Mouse (Mus musculus): ENCODE data around the gene Gm9944. TPM values are rescaled to one million over a fixed set of nuclear protein-coding genes. Genes with fewer than 3 reads are reported as not detected.

Gene Gm9944
- polyA plus RNA-seq, 1 experiment = not detected

DNA sequence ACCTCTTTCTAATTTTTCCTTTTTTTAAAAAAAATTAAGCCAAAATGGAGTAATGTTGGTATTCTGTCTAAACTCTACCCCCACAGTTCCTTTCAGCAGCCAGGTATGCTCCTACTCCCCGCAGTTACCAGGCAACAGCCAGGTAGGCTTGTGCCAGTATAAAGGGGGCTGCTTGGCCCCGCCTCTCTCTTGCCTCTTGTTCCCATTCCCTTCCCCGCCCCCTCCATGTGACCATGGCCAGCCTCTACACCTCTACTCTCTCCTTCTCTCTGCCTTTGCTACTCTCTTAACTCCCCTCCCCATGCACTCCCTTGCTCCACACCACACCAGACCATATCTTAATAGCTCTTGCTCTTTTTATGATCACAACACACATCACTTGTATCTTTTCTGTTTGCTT, 46.9 kb downstream of the Gm9944 start:
- Histone ChIP-seq H3K27me3 (ENCODE audit: control insufficient read depth, insufficient read depth, insufficient read length) (no peaks in the 10 kb centered on the region), H3ac (ENCODE audit: control insufficient read depth, insufficient read length) (no peak overlapping the region), H3K4me3 (no peak overlapping the region), H3K79me2 (ENCODE audit: control insufficient read depth, insufficient read depth) (no peaks in the 10 kb centered on the region), H3K36me3 (ENCODE audit: control insufficient read depth, insufficient read depth) (no peaks in the 10 kb centered on the region), H3K4me2 (ENCODE audit: low read depth) (no peak overlapping the region)
- no peak for TF ChIP-seq MYOD1 (IDR thresholded peaks at IDR 0.05; ENCODE audit: control insufficient read depth in 1 of 3, insufficient read length in 2 of 3, low read depth in 2 of 3)
- no peak for TF ChIP-seq E2F4 (IDR thresholded peaks at IDR 0.05; ENCODE audit: insufficient read depth)
- no peak for TF ChIP-seq MAX (IDR thresholded peaks at IDR 0.05; ENCODE audit: low read depth)
- TF ChIP-seq USF1 (IDR thresholded peaks at IDR 0.05; ENCODE audit: low read depth) = no peak
- TF ChIP-seq MYOG (IDR thresholded peaks at IDR 0.05; ENCODE audit: control insufficient read depth in 1 of 3, insufficient read depth in 1 of 3, insufficient read length in 2 of 3, low read depth in 2 of 3) = no peak
- TF ChIP-seq CEBPB (IDR thresholded peaks at IDR 0.05; ENCODE audit: insufficient read depth, poor library complexity, severe bottlenecking) = no peak
- no peak for TF ChIP-seq POLR2A (IDR thresholded peaks at IDR 0.05; ENCODE audit: insufficient read length, low read depth)
- TF ChIP-seq POLR2AphosphoS2 (IDR thresholded peaks at IDR 0.05; ENCODE audit: insufficient read length, low read depth) = no peak
- TF ChIP-seq REST (IDR thresholded peaks at IDR 0.05; ENCODE audit: insufficient read depth, insufficient read length) = no peak
- no peak for TF ChIP-seq TCF3 (IDR thresholded peaks at IDR 0.05; ENCODE audit: insufficient read length, low read depth)
- no peak for TF ChIP-seq SRF (IDR thresholded peaks at IDR 0.05; ENCODE audit: control insufficient read depth, insufficient read length, low read depth)
- no peak for TF ChIP-seq TCF12 (IDR thresholded peaks at IDR 0.05; ENCODE audit: insufficient read depth, poor library complexity, severe bottlenecking)

DNA sequence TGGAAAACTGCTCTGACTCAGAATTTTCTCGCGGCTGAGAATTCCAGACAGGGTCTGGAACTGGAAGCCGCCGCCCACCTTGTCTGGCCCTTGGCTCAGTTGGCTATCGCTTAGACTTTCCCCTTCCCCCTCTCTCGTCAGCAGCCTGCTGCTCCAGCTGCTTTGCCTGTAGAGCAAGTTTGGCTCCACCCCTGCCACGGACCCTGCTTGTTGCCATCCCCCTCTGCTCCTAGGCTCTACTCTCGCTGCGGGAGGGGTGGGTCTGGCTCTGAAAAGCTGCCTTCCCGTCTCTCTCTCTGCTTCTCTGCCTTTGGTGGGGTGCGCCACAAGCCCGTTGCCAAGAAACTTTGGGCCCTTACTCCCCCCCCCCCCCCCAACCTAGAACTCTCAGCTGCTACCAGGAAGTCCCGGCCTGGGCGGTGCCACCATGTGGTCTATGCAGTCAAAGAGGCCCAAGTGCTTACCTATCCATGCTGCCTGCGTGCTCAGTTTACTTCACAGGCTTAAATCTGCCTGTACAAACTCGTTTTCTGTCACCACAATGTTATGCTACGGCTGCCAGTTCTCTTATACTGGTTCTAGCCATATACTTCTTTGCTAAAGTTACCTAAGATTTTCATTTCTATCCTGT, 48.5 kb downstream of the Gm9944 start:
- TF ChIP-seq CEBPB (IDR thresholded peaks at IDR 0.05; ENCODE audit: insufficient read depth, poor library complexity, severe bottlenecking) = no peak
- TF ChIP-seq SRF (IDR thresholded peaks at IDR 0.05; ENCODE audit: control insufficient read depth, insufficient read length, low read depth) = no peak
- TF ChIP-seq TCF12 (IDR thresholded peaks at IDR 0.05; ENCODE audit: insufficient read depth, poor library complexity, severe bottlenecking) = no peak
- no peak for TF ChIP-seq POLR2A (IDR thresholded peaks at IDR 0.05; ENCODE audit: insufficient read length, low read depth)
- TF ChIP-seq REST (IDR thresholded peaks at IDR 0.05; ENCODE audit: insufficient read depth, insufficient read length) = no peak
- TF ChIP-seq MAX (IDR thresholded peaks at IDR 0.05; ENCODE audit: low read depth) = no peak
- TF ChIP-seq USF1 (IDR thresholded peaks at IDR 0.05; ENCODE audit: low read depth) = no peak
- no peak for TF ChIP-seq E2F4 (IDR thresholded peaks at IDR 0.05; ENCODE audit: insufficient read depth)
- TF ChIP-seq MYOD1 (IDR thresholded peaks at IDR 0.05; ENCODE audit: control insufficient read depth in 1 of 3, insufficient read length in 2 of 3, low read depth in 2 of 3) = no peak

More for the DNA sequence above, 48.5 kb downstream of the Gm9944 start:
- no peak overlapping the region for H3ac ChIP-seq (ENCODE audit: control insufficient read depth, insufficient read length)
- H3K4me2 ChIP-seq (ENCODE audit: low read depth) = no peak overlapping the region
- no peak overlapping the region for H3K4me3 ChIP-seq
- no peaks in the 10 kb centered on the region for H3K27me3 ChIP-seq (ENCODE audit: control insufficient read depth, insufficient read depth, insufficient read length)
- no peaks in the 10 kb centered on the region for H3K36me3 ChIP-seq (ENCODE audit: control insufficient read depth, insufficient read depth)
- H3K79me2 ChIP-seq (ENCODE audit: control insufficient read depth, insufficient read depth) = no peaks in the 10 kb centered on the region

Other genes starting within 250 kb of the Gm9944 start
- gene C87977, start 240.0 kb downstream of the Gm9944 start, polyA plus RNA-seq (2012; fragmentation: generic; extraction: Trizol) = not detected
- not detected for gene Pramel5, start 172.8 kb downstream of the Gm9944 start, polyA plus RNA-seq (2012; fragmentation: generic; extraction: Trizol)
- not detected for gene Gm13128, start 123.1 kb downstream of the Gm9944 start, polyA plus RNA-seq (2012; fragmentation: generic; extraction: Trizol)
- gene Gm13119, start 95.4 kb downstream of the Gm9944 start, polyA plus RNA-seq (2012; fragmentation: generic; extraction: Trizol) = not detected
- gene Pramef20, start 75.4 kb downstream of the Gm9944 start, polyA plus RNA-seq (2012; fragmentation: generic; extraction: Trizol) = not detected
- gene Pramef12, start 44.9 kb downstream of the Gm9944 start, polyA plus RNA-seq (2012; fragmentation: generic; extraction: Trizol) = not detected
- not detected for gene 1700012P22Rik, start 14.5 kb downstream of the Gm9944 start, polyA plus RNA-seq (2012; fragmentation: generic; extraction: Trizol)
- not detected for gene Aadacl3, start 10.4 kb upstream of the Gm9944 start, polyA plus RNA-seq (2012; fragmentation: generic; extraction: Trizol)
- not detected for gene 9430007A20Rik, start 66.5 kb upstream of the Gm9944 start, polyA plus RNA-seq (2012; fragmentation: generic; extraction: Trizol)
- gene Gm13124, start 111.8 kb upstream of the Gm9944 start, polyA plus RNA-seq (2012; fragmentation: generic; extraction: Trizol) = not detected
- gene Aadacl4, start 160.4 kb upstream of the Gm9944 start, polyA plus RNA-seq (2012; fragmentation: generic; extraction: Trizol) = not detected
- gene Gm436, start 233.1 kb upstream of the Gm9944 start, polyA plus RNA-seq (2012; fragmentation: generic; extraction: Trizol) = not detected